Mouse (Mus musculus) intestine, embryonic 16.5 days (tissue): Measurements from ENCODE around the gene Fam129a. TPM values are rescaled to one million over a fixed set of nuclear protein-coding genes. Genes with fewer than 3 reads are reported as not detected.

Experiments used
- ATAC-seq: fragments of 200-750 bp; cut with Nextera tagmentation; 2 replicates; pipeline ENCODE4 v1.8.0; 2017; ENCODE audit warnings: moderate TSS enrichment, moderate library complexity
- H3K27ac ChIP-seq: fragments of 300-500 bp; sonication (generic); 2 replicates; pipeline ENCODE4 v1.5.1; 2014; ENCODE audit warnings: mild to moderate bottlenecking, low read length
- H3K27me3 ChIP-seq: fragments of 300-500 bp; sonication (generic); replicated peaks from 2 replicates; pipeline ENCODE4 v1.6.1; 2014; ENCODE audit warnings: low read length, control low read depth, mixed read lengths; ENCODE audit not compliant: control insufficient read depth, insufficient read depth
- H3K36me3 ChIP-seq: fragments of 300-500 bp; sonication (generic); 2 replicates; pipeline ENCODE4 v1.6.1; 2014; ENCODE audit warnings: low read length, control low read depth; ENCODE audit not compliant: control insufficient read depth, insufficient read depth
- H3K4me1 ChIP-seq: fragments of 300-500 bp; sonication (generic); 2 replicates; pipeline ENCODE4 v1.6.1; 2014; ENCODE audit warnings: low read length, control low read depth, mixed read lengths; ENCODE audit not compliant: control insufficient read depth, insufficient read depth
- H3K4me2 ChIP-seq: fragments of 300-500 bp; sonication (generic); 2 replicates; pipeline ENCODE4 v1.6.1; 2014; ENCODE audit warnings: low read depth, low read length, control low read depth
- H3K4me3 ChIP-seq: fragments of 300-500 bp; sonication (generic); 2 replicates; pipeline ENCODE4 v1.5.1; 2014; ENCODE audit warnings: mild to moderate bottlenecking, low read length
- H3K9ac ChIP-seq: fragments of 300-500 bp; sonication (generic); 2 replicates; pipeline ENCODE4 v1.6.1; 2014; ENCODE audit warnings: low read depth, low read length
- H3K9me3 ChIP-seq: fragments of 300-500 bp; sonication (generic); 2 replicates; pipeline ENCODE4 v1.6.1; 2016; ENCODE audit warnings: low read length, control low read depth; ENCODE audit not compliant: control insufficient read depth
- WGBS: fragments of 180-500 bp; shearing (Covaris S2); extraction: QIAGEN DNeasy Blood & Tissue Kit; methylation state at CpG from one replicate; pipeline ENCODE4 v1.1.7; 2014; 5-methylcytosine and 5-hydroxymethylcytosine counted together
- polyA plus RNA-seq: library from polyadenylated mRNA; unstranded; fragments of >200 nt; fragmentation: Nextera tagmentation; extraction: Ambion mirVana; gene quantifications from 2 replicates; pipeline ENCODE4 v1.2.1, GENCODE M21; 2015

Gene Fam129a
- polyA plus RNA-seq, 1 experiment from 2014 or later, result 10.7 TPM

DNA sequence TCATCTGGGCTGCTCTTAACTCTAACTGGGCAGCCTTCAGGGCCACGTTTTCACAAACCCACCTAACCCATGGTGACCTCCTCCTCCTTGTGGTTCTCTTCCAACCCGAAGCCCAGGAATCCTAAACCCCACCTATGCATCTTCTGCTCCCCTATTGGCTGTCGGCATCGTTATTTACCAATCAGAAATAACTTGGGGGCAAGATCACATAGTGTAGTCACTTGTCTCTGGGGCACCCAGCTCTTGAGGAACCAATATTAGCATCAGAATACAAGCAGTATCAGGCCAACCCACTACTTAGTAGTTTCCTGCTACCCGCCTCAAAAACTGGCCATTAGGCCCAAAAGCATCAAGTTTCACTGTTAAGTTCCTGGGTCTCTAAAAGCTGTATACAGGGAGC is 141.7 kb downstream of the Fam129a start:
- Histone ChIP-seq H3K27ac (no peak overlapping the region), H3K4me3 (no peak overlapping the region), H3K4me2 (no peak overlapping the region), H3K36me3 (no peaks in the 10 kb centered on the region), H3K9me3 (no peaks in the 10 kb centered on the region), H3K4me1 (peaks cover 11% of the 10 kb centered on the region), H3K27me3 (no peaks in the 10 kb centered on the region), H3K9ac (no peak overlapping the region)
- 62% methylated on average over 5 of the region's 5 CpGs for WGBS
- no peak for ATAC-seq

DNA sequence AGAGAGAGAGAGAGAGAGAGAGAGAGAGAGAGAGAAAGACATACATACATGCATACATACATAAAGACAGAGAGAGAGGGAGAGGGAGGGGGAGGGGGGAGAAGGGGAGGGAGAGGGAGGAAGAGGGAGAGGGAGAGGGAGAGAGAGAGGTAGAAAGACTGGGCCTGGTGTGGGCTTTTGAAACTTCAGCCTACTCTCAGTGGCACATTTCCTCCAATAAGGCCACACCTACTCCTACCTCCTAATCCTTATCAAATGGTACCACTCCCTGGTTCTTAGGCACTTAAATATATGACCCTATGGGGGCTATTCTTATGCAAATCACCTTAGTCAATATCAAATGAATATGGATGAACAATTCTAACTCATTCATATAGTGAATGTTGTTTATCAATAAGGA is 142.6 kb downstream of the Fam129a start:
- ATAC-seq, result no peak
- Histone ChIP-seq H3K4me3 (no peak overlapping the region), H3K4me1 (peaks cover 11% of the 10 kb centered on the region), H3K27me3 (no peaks in the 10 kb centered on the region), H3K27ac (no peak overlapping the region), H3K4me2 (no peak overlapping the region), H3K9ac (no peak overlapping the region), H3K36me3 (no peaks in the 10 kb centered on the region), H3K9me3 (no peaks in the 10 kb centered on the region)

DNA sequence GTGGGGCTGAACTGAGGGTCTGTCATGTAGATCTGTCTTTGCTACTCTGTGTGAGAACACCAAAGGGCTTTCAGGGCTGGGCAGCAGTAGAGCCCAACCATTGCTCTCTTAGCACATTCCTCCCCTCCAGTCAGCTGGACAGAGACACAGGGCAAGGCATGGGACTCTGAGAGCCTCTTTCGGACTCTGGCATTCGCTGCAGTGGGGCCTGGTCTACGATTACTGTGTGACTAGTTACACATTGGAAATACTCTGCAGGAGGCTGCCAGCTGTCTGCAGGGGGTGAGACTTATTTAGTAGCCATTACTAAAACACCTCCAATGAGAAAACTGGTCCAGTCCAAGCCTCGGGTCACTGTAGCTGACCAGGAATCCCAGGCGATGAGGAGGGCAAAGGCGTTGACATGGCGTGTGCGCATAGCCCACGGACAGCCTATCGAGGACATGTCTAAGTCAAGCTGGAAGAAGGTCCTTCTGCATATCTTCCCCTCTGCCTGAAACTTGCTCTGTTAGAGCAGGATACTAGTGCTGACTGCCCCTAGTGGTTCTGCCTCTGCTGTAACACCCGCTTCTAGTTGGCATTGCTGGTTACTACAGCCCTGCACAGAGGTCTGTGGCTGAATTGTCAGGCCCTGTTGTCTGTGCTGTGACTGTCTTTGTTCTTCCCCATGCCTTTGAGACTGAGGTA is 145.2 kb downstream of the Fam129a start:
- Histone ChIP-seq H3K27ac (no peak overlapping the region), H3K4me1 (no peaks in the 10 kb centered on the region), H3K4me3 (no peak overlapping the region), H3K27me3 (no peaks in the 10 kb centered on the region), H3K9ac (no peak overlapping the region), H3K9me3 (no peaks in the 10 kb centered on the region), H3K4me2 (no peak overlapping the region), H3K36me3 (no peaks in the 10 kb centered on the region)
- no peak for ATAC-seq
- 83% methylated on average over 11 of the region's 11 CpGs for WGBS

DNA sequence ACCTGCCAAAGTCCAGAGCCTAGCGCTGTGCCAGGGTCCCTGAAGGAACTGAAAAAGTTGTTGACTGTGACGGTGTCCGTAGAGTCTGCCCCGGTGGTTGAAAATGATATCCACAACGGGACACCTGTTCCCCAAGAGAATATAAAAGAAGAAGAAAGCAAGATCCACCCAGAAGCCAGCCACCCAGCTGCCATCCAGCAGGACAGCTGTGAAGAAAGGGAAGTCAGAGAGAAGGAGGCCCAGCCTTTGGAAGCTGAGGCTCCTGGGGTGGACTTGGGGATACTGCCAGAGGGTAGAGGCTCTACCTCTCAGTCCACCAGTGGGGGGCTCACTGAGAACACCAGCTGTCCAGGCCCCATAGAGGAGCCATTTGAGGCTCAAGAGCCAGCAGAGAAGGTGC is 146.6 kb downstream of the Fam129a start:
- Histone ChIP-seq H3K36me3 (no peaks in the 10 kb centered on the region), H3K4me1 (no peaks in the 10 kb centered on the region), H3K27me3 (no peaks in the 10 kb centered on the region), H3K27ac (no peak overlapping the region), H3K4me3 (no peak overlapping the region), H3K9me3 (no peaks in the 10 kb centered on the region), H3K4me2 (no peak overlapping the region), H3K9ac (no peak overlapping the region)
- no peak for ATAC-seq
- 96% methylated on average over 5 of the region's 5 CpGs for whole genome bisulfite sequencing

DNA sequence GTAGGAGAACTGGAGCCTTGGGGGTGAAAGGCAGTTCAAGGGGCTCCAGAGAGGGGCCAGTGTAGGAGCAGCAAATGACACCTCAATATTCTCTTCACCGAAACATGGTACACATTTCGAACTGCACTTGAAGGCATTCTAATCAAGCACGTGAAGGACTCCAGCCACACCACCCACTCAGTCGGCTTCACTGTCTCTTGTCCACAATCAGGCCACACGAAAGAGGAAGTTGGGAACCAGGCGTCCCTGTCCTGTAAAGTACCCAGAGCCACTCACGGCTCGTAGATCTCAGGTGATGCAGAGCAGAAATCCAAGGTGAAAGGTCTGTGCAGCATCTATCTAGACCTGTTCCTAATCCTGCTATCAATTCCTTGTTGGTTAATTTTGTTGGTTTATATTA is 147.6 kb downstream of the Fam129a start:
- H3K9me3 ChIP-seq, result no peaks in the 10 kb centered on the region
- no peaks in the 10 kb centered on the region for H3K36me3 ChIP-seq
- H3K27me3 ChIP-seq, result no peaks in the 10 kb centered on the region
- WGBS, result 75% methylated on average over 8 of the region's 8 CpGs
- no peak for ATAC-seq
- H3K4me1 ChIP-seq, result no peaks in the 10 kb centered on the region
- H3K27ac ChIP-seq, result no peak overlapping the region
- no peak overlapping the region for H3K4me3 ChIP-seq
- H3K9ac ChIP-seq, result no peak overlapping the region
- no peak overlapping the region for H3K4me2 ChIP-seq

DNA sequence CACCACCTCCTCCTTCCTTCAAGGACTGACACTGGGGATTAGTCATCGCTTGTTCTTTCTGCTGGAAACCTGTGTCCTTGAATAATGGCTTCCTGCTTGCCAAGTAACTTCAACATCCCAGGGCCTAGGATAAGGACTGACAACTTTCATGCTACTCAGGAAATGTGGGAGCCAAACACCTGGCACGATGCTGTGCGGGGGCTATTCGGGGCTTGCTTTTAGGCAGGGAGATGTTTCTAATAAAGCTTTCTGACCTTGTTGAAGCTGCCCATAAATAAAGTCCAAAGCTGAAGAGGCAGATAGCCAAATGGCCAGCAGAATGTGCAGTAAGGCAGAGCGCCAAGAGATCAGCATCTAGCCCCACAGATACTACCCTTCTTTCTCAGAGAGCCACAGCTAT is 148.9 kb downstream of the Fam129a start:
- Histone ChIP-seq H3K27me3 (no peaks in the 10 kb centered on the region), H3K9me3 (no peaks in the 10 kb centered on the region), H3K4me3 (no peak overlapping the region), H3K4me1 (no peaks in the 10 kb centered on the region), H3K36me3 (no peaks in the 10 kb centered on the region), H3K4me2 (no peak overlapping the region), H3K27ac (no peak overlapping the region), H3K9ac (no peak overlapping the region)
- 71% methylated on average over 5 of the region's 5 CpGs for WGBS
- no peak for ATAC-seq

DNA sequence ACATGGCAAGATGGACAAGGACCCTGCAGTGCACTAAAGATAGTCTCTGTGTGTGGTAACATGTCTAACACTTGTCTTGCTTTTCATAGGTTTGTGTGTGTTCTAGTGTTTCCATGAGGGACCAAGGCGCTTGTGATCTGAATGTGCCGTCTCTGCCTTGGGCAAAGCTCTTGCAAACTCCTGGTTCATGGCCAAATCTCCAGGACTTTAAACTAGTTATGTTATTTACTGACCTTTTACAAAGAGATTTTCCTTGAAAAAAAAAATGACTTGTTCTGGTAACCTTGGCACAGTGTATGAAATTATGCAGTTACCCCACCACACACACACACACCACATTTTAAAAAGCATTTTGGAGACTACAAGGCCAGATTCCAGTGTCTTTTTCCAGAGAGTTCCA is 149.6 kb downstream of the Fam129a start:
- 78% methylated on average over 2 of the region's 2 CpGs for WGBS
- Histone ChIP-seq H3K9ac (no peak overlapping the region), H3K27ac (no peak overlapping the region), H3K27me3 (no peaks in the 10 kb centered on the region), H3K4me3 (no peak overlapping the region), H3K4me2 (no peak overlapping the region), H3K4me1 (no peaks in the 10 kb centered on the region), H3K9me3 (no peaks in the 10 kb centered on the region), H3K36me3 (no peaks in the 10 kb centered on the region)
- ATAC-seq, result no peak

DNA sequence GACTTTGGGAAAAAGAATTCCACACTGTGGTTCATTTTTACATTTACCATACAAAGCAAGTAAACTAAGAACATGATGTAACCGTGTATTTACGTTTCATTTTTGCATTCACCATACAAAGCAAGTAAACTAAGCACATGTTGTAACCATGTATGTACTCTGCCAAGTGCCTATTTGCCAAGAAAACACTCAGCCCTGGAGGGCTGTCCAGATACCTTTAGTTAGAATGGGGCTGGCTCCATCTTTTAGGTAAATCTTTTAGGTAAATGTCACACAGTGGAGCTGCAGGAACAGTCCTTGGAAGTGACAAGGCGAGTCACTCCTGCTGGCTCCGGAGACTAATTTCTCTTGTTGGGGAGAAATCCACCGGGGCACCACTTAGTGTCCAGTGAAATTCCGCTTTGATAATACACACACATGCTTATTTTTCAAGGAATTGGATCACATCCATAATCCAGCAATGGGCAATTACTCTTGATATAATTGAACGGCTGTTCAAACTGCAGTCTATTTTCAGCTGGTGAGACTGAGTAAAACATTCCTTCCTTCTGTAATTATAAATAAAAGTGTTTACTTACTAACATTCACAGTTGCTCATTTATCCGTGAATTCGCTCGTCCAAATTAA is 150.5 kb downstream of the Fam129a start:
- no peak overlapping the region for H3K9ac ChIP-seq
- no peaks in the 10 kb centered on the region for H3K36me3 ChIP-seq
- H3K4me1 ChIP-seq, result no peaks in the 10 kb centered on the region
- H3K9me3 ChIP-seq, result no peaks in the 10 kb centered on the region
- no peak overlapping the region for H3K4me2 ChIP-seq
- no peak overlapping the region for H3K4me3 ChIP-seq
- H3K27ac ChIP-seq, result no peak overlapping the region
- WGBS, result 62% methylated on average over 10 of the region's 10 CpGs
- no peak for ATAC-seq
- H3K27me3 ChIP-seq, result no peaks in the 10 kb centered on the region

DNA sequence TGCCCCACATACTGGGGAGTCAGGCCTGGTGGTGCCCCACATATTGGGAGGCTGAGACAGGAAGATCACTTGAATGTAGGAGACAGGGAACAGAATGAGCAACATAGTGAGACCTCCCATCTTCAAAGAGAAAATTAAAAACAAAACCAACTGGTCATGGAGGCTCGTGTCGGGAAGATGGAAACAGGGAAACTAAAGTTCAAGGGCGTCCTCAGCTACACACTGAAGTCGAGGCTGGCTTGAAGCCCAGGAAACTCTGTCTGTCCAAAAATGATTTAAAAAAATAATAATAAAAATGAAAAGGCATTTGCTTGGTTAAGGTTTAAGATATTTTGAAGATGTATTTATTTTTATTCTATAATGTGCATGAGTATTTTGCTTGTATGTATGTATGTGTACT is 152.8 kb downstream of the Fam129a start:
- H3K27me3 ChIP-seq, result no peaks in the 10 kb centered on the region
- WGBS, result 74% methylated on average over 4 of the region's 4 CpGs

DNA sequence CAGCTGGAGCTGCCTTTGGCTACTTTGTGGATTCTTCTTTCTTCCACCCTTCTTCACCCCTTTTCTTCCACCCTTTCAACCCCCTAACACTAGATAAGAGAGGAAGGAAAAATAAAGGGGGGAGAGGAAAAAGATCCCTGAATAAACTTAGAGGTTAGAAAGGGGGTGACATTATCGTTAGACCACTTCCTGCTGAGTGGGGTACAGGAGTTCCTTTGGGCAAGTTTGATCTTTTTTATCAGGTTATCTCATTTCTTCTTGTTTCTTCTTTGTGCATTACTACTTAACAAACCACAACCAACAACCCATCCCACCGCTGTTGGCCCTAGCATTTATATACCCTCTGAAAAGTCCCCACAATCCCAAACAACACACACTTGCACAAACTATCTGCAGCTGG is 154.6 kb downstream of the Fam129a start:
- Histone ChIP-seq H3K27me3 (no peaks in the 10 kb centered on the region), H3K27ac (no peak overlapping the region), H3K4me3 (no peak overlapping the region), H3K9me3 (no peaks in the 10 kb centered on the region), H3K4me1 (0 out of 2 replicates have a peak, but pooled peaks cover 3% of the 10 kb centered on the region), H3K4me2 (no peak overlapping the region), H3K9ac (no peak overlapping the region), H3K36me3 (no peaks in the 10 kb centered on the region)
- WGBS, result 82% methylated on average over 2 of the region's 2 CpGs
- no peak for ATAC-seq

More for the DNA sequence above, 152.8 kb downstream of the Fam129a start:
- H3K9ac ChIP-seq, result no peak overlapping the region
- H3K4me2 ChIP-seq, result no peak overlapping the region
- H3K27ac ChIP-seq, result no peak overlapping the region
- H3K4me1 ChIP-seq, result 0 out of 2 replicates have a peak, but pooled peaks cover 3% of the 10 kb centered on the region
- ATAC-seq, result no peak
- H3K4me3 ChIP-seq, result no peak overlapping the region
- no peaks in the 10 kb centered on the region for H3K9me3 ChIP-seq
- no peaks in the 10 kb centered on the region for H3K36me3 ChIP-seq
